Mouse (Mus musculus) lung, embryonic 16.5 days (tissue): ENCODE results near the gene Crhr1. TPM values are rescaled to one million over a fixed set of nuclear protein-coding genes. Genes with fewer than 3 reads are reported as not detected.

Experiments
- ATAC-seq: fragments of 200-750 bp; cut with Nextera tagmentation; 2 replicates; pipeline ENCODE4 v1.8.0; 2017; ENCODE audit warnings: low read depth, mild to moderate bottlenecking, moderate library complexity
- H3K27ac ChIP-seq: fragments of 300-500 bp; sonication (generic); 2 replicates; pipeline ENCODE4 v1.5.1; 2014; ENCODE audit warnings: mild to moderate bottlenecking, control low read depth, low read length
- H3K27me3 ChIP-seq: fragments of 300-500 bp; sonication (generic); 2 replicates; pipeline ENCODE4 v1.6.1; 2014; ENCODE audit warnings: low read depth, low read length, mixed read lengths; ENCODE audit not compliant: control insufficient read depth, insufficient read depth
- H3K36me3 ChIP-seq: fragments of 300-500 bp; sonication (generic); 2 replicates; pipeline ENCODE4 v1.6.1; 2014; ENCODE audit warnings: low read length; ENCODE audit not compliant: control insufficient read depth, insufficient read depth
- H3K4me1 ChIP-seq: fragments of 300-500 bp; sonication (generic); replicated peaks from 2 replicates; pipeline ENCODE4 v1.6.1; 2014; ENCODE audit warnings: low read length, mixed read lengths; ENCODE audit not compliant: control insufficient read depth, insufficient read depth
- H3K4me2 ChIP-seq: fragments of 300-500 bp; sonication (generic); 2 replicates; pipeline ENCODE4 v1.6.1; 2014; ENCODE audit warnings: low read depth, low read length, control low read depth
- H3K4me3 ChIP-seq: fragments of 300-500 bp; sonication (generic); 2 replicates; pipeline ENCODE4 v1.5.1; 2014; ENCODE audit warnings: mild to moderate bottlenecking, low read length, control low read depth
- H3K9ac ChIP-seq: fragments of 300-500 bp; sonication (generic); 2 replicates; pipeline ENCODE4 v1.6.1; 2014; ENCODE audit warnings: low read length, control low read depth
- H3K9me3 ChIP-seq: fragments of 300-500 bp; sonication (generic); 2 replicates; pipeline ENCODE4 v1.6.1; 2016; ENCODE audit warnings: low read length; ENCODE audit not compliant: control insufficient read depth
- WGBS: fragments of 180-500 bp; shearing (Covaris S2); extraction: QIAGEN DNeasy Blood & Tissue Kit; methylation state at CpG from one replicate; pipeline ENCODE4 v1.1.7; 2014; 5-methylcytosine and 5-hydroxymethylcytosine counted together
- polyA plus RNA-seq: library from polyadenylated mRNA; unstranded; fragments of >200 nt; fragmentation: Nextera tagmentation; extraction: Ambion mirVana; gene quantifications from 2 replicates; pipeline ENCODE4 v1.2.1, GENCODE M21; 2015

Gene Crhr1
- polyA plus RNA-seq, 1 experiment from 2014 or later = not detected

DNA sequence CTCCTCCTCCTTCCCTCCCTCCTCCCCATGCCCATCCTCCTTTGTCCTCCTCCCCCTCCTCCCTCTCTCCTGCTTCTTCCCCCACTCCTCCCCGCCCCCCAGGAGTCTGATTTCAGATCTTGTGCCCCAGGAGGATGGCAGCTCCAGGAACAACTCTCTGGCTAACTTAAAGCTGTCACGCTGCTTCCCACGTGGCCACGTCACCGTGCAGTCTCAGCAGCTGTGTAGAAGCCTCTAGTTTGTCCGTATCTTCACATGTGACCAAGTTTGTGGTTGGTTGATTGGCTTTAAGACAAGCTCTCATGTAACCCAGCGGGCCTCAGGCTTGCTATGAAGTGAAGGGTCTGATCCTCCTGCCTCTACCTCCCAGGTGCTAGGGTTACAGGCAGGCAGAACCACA is 46.2 kb downstream of the Crhr1 start:
- Histone ChIP-seq H3K4me1 (no peaks in the 10 kb centered on the region), H3K4me3 (no peak overlapping the region), H3K27ac (no peak overlapping the region), H3K9me3 (no peaks in the 10 kb centered on the region), H3K27me3 (no peaks in the 10 kb centered on the region), H3K9ac (no peak overlapping the region), H3K4me2 (no peak overlapping the region), H3K36me3 (no peaks in the 10 kb centered on the region)
- ATAC-seq = no peak
- 21% methylated on average over 7 of the region's 7 CpGs for WGBS

GRCm38 (mm10) chr11:104179804-104180203 is 47.1 kb downstream of the Crhr1 start:
- Histone ChIP-seq H3K4me1 (no peaks in the 10 kb centered on the region), H3K9me3 (no peaks in the 10 kb centered on the region), H3K36me3 (no peaks in the 10 kb centered on the region), H3K27ac (no peak overlapping the region), H3K27me3 (no peaks in the 10 kb centered on the region), H3K4me3 (no peak overlapping the region), H3K4me2 (no peak overlapping the region), H3K9ac (no peak overlapping the region)
- ATAC-seq = no peak
- 51% methylated on average over 5 of the region's 5 CpGs for WGBS

DNA sequence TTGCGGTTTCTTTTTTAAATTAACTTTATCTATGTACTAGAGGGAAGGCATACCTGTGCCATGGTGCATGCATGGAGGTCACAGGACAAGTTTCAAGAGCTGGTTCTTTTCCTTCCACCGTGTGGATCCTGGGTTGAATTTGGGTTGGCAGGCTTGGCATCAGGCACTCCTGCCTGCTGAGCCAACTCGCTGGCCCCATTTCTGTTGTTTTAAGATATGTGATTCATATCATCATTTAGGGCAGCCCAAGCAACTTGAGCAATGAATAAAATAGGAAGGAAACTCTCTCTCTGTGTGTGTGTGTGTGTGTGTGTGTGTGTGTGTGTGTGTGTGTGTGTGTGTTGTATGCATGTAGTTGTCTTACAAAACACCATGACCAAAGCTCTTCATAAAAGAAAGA is 49.5 kb downstream of the Crhr1 start:
- Histone ChIP-seq H3K4me1 (no peaks in the 10 kb centered on the region), H3K4me3 (no peak overlapping the region), H3K9me3 (no peaks in the 10 kb centered on the region), H3K36me3 (no peaks in the 10 kb centered on the region), H3K4me2 (no peak overlapping the region), H3K27ac (no peak overlapping the region), H3K27me3 (no peaks in the 10 kb centered on the region), H3K9ac (no peak overlapping the region)
- no peak for ATAC-seq
- 63% methylated on average over 3 of the region's 3 CpGs for WGBS

- no peak within 1 kb of the TSS for H3K4me3 ChIP-seq
- 77% methylated on average over 12 of the region's 13 CpGs for WGBS
- no peaks in the 10 kb centered on the region for H3K36me3 ChIP-seq
- no peak within 1 kb of the TSS for H3K27ac ChIP-seq
- no peaks in the 10 kb centered on the region for H3K4me1 ChIP-seq
- no peak for ATAC-seq
- no peak within 1 kb of the TSS for H3K4me2 ChIP-seq
- H3K27me3 ChIP-seq = no peaks in the 10 kb centered on the region
- H3K9ac ChIP-seq = no peak within 1 kb of the TSS
- H3K9me3 ChIP-seq = no peaks in the 10 kb centered on the region
These were observed 53.6 kb downstream of the Crhr1 start, which contains the start of gene Sppl2c for GRCm38 (mm10) chr11:104186135-104186836. Gene Sppl2c, plus strand, starts transcription at chr11:104186327.

- no peaks in the 10 kb centered on the region for H3K4me1 ChIP-seq
- H3K36me3 ChIP-seq = no peaks in the 10 kb centered on the region
- no peak overlapping the region for H3K9ac ChIP-seq
- H3K9me3 ChIP-seq = no peaks in the 10 kb centered on the region
- H3K27ac ChIP-seq = no peak overlapping the region
- H3K27me3 ChIP-seq = no peaks in the 10 kb centered on the region
- H3K4me3 ChIP-seq = no peak overlapping the region
- no peak for ATAC-seq
- WGBS = 86% methylated on average over 9 of the region's 9 CpGs
- H3K4me2 ChIP-seq = no peak overlapping the region
These were observed 54.1 kb downstream of the Crhr1 start for GRCm38 (mm10) chr11:104186837-104187150.

GRCm38 (mm10) chr11:104187766-104188165 is 55.1 kb downstream of the Crhr1 start:
- Histone ChIP-seq H3K27me3 (no peaks in the 10 kb centered on the region), H3K4me1 (no peaks in the 10 kb centered on the region), H3K9ac (no peak overlapping the region), H3K4me2 (no peak overlapping the region), H3K36me3 (no peaks in the 10 kb centered on the region), H3K9me3 (no peaks in the 10 kb centered on the region), H3K27ac (no peak overlapping the region), H3K4me3 (no peak overlapping the region)
- 85% methylated on average over 10 of the region's 10 CpGs for WGBS
- no peak for ATAC-seq

GRCm38 (mm10) chr11:104190008-104190407 is 57.4 kb downstream of the Crhr1 start:
- WGBS = 64% methylated on average over 2 of the region's 2 CpGs
- Histone ChIP-seq H3K36me3 (no peaks in the 10 kb centered on the region), H3K27me3 (no peaks in the 10 kb centered on the region), H3K4me2 (no peak overlapping the region), H3K4me1 (no peaks in the 10 kb centered on the region), H3K9ac (no peak overlapping the region), H3K9me3 (no peaks in the 10 kb centered on the region), H3K27ac (no peak overlapping the region), H3K4me3 (no peak overlapping the region)
- ATAC-seq = no peak

- Histone ChIP-seq H3K4me2 (no peak overlapping the region), H3K36me3 (no peaks in the 10 kb centered on the region), H3K9me3 (no peaks in the 10 kb centered on the region), H3K9ac (no peak overlapping the region), H3K27ac (no peak overlapping the region), H3K4me3 (no peak overlapping the region), H3K4me1 (no peaks in the 10 kb centered on the region), H3K27me3 (no peaks in the 10 kb centered on the region)
- ATAC-seq = no peak
- WGBS = 68% methylated on average over 11 of the region's 11 CpGs
These were observed 62.7 kb downstream of the Crhr1 start for GRCm38 (mm10) chr11:104195382-104195781.

DNA sequence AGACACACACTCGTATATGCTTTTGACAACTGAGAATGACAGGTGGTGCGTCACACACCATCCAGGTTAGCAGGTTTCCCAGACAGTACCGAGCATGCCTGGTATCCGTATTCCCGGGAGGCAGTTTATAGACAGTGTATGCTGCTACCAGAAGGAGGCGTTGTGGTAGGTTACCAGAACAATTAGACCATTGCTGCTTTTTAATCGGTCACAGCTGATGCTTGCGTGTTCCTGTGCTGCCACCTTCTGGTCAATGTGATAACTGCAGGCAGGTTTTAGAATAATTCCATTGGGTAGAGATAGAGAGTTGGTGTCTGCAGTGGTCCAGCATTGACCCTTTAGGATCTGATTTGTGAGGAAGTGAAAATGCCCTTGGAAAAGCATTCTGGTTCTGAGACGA is 63.1 kb downstream of the Crhr1 start:
- Histone ChIP-seq H3K4me1 (no peaks in the 10 kb centered on the region), H3K4me3 (no peak overlapping the region), H3K27ac (no peak overlapping the region), H3K27me3 (no peaks in the 10 kb centered on the region), H3K9ac (no peak overlapping the region), H3K36me3 (no peaks in the 10 kb centered on the region), H3K4me2 (no peak overlapping the region), H3K9me3 (no peaks in the 10 kb centered on the region)
- no peak for ATAC-seq
- WGBS = 11% methylated on average over 9 of the region's 9 CpGs

GRCm38 (mm10) chr11:104197861-104198260 is 65.2 kb downstream of the Crhr1 start:
- Histone ChIP-seq H3K4me3 (no peak overlapping the region), H3K27me3 (no peaks in the 10 kb centered on the region), H3K36me3 (no peaks in the 10 kb centered on the region), H3K27ac (no peak overlapping the region), H3K9me3 (0 out of 2 replicates have a peak, but pooled peaks cover 3% of the 10 kb centered on the region), H3K4me1 (no peaks in the 10 kb centered on the region), H3K9ac (no peak overlapping the region), H3K4me2 (no peak overlapping the region)
- 2% methylated on average over 10 of the region's 10 CpGs for WGBS
- ATAC-seq = no peak
